In genomic region chr14:52008321-52009203, GRCm38 (mm10) we compare ENCODE assay signal across 8 mouse cellular contexts. TPM values are rescaled to one million over a fixed set of nuclear protein-coding genes. Genes with fewer than 3 reads are reported as not detected.
DNase-seq lines count a peak whose midpoint lies in the region; ATAC-seq and TF ChIP-seq lines count a peak whose summit lies in the region.

No protein-coding gene starts in this region.

- ATAC-seq in forebrain, embryonic 12.5 days (ENCODE audit: low FRiP score) = peak; percentile 18
- peak; percentile 57 for ATAC-seq in heart, embryonic 16.5 days (replicated peaks; ENCODE audit: extremely low read depth, insufficient read depth, low FRiP score)
- peak; percentile 83 for ATAC-seq in liver, embryonic 16.5 days (ENCODE audit: low read depth)
- ATAC-seq in neural tube, embryonic 13.5 days (ENCODE audit: low read depth) = peak; percentile 2; the same call in 1 of the 2 replicates
- ATAC-seq in stomach, postnatal 0 days (ENCODE audit: low FRiP score, low TSS enrichment) = peak; percentile 84

- WGBS in forebrain, embryonic 12.5 days = 50% methylated on average over 37 of the region's 38 CpGs
- WGBS in heart, embryonic 16.5 days = 52% methylated on average over 38 of the region's 38 CpGs
- 48% methylated on average over 38 of the region's 38 CpGs for WGBS in liver, embryonic 16.5 days (ENCODE audit: insufficient replicate concordance)
- WGBS in neural tube, embryonic 13.5 days = 55% methylated on average over 38 of the region's 38 CpGs
- WGBS in stomach, postnatal 0 days = 57% methylated on average over 38 of the region's 38 CpGs

- H3K4me3 ChIP-seq in CH12.LX (replicated peaks in 1 of 3; ENCODE audit: low read depth in 2 of 3, low read length in 2 of 3, poor library complexity in 1 of 3) = no peak overlapping the region
- H3K4me3 ChIP-seq in forebrain, embryonic 12.5 days (replicated peaks) = peak overlapping the region; percentile 47
- peak overlapping the region; percentile 22; the same call in 1 of the 2 replicates for H3K4me3 ChIP-seq in heart, embryonic 16.5 days (ENCODE audit: low read length)
- H3K4me3 ChIP-seq in liver, embryonic 16.5 days (ENCODE audit: low read depth, low read length) = no peak overlapping the region
- H3K4me3 ChIP-seq in neural tube, embryonic 13.5 days = peak overlapping the region; percentile 37
- H3K4me3 ChIP-seq in stomach, postnatal 0 days (ENCODE audit: low read depth, low read length) = no peak overlapping the region

- H3K79me2 ChIP-seq in CH12.LX (replicated peaks; ENCODE audit: control insufficient read depth, extremely low read depth, insufficient read depth, poor library complexity, severe bottlenecking) = no peaks in the 10 kb centered on the region

- peak; percentile 75 to 100 for TF ChIP-seq CTCF in CH12.LX (conservative IDR thresholded peaks at IDR 0.05 in 1 of 2, IDR thresholded peaks at IDR 0.05 in 1 of 2; ENCODE audit: low read depth in 2 of 2, low read length in 2 of 2)
- TF ChIP-seq CTCF in stomach, postnatal 0 days (IDR thresholded peaks at IDR 0.05; ENCODE audit: low read depth) = peak; percentile 100

- peaks cover 21 to 51% of the 10 kb centered on the region in 2 experiments for H3K36me3 ChIP-seq in CH12.LX (replicated peaks in 1 of 2; ENCODE audit: control insufficient read depth in 1 of 2, insufficient read depth in 1 of 2, low read length in 1 of 2)
- H3K36me3 ChIP-seq in forebrain, embryonic 12.5 days (replicated peaks) = peaks cover 49% of the 10 kb centered on the region
- peaks cover 32% of the 10 kb centered on the region for H3K36me3 ChIP-seq in heart, embryonic 16.5 days (ENCODE audit: control insufficient read depth, insufficient read depth)
- H3K36me3 ChIP-seq in liver, embryonic 16.5 days (ENCODE audit: control insufficient read depth, insufficient read depth) = peaks cover 15% of the 10 kb centered on the region
- H3K36me3 ChIP-seq in neural tube, embryonic 13.5 days = peaks cover 52% of the 10 kb centered on the region
- H3K36me3 ChIP-seq in stomach, postnatal 0 days (ENCODE audit: control insufficient read depth, insufficient read depth, low read length) = peaks cover 9% of the 10 kb centered on the region; the same call in 1 of the 2 replicates

- TF ChIP-seq RAD21 in CH12.LX (IDR thresholded peaks at IDR 0.05; ENCODE audit: low read depth, low read length) = peak; percentile 88

- peaks cover 6 to 37% of the 10 kb centered on the region in 2 experiments for H3K4me1 ChIP-seq in CH12.LX (ENCODE audit: control insufficient read depth in 1 of 2, insufficient read depth in 2 of 2)
- peaks cover 92% of the 10 kb centered on the region for H3K4me1 ChIP-seq in forebrain, embryonic 12.5 days
- peaks cover 57% of the 10 kb centered on the region for H3K4me1 ChIP-seq in heart, embryonic 16.5 days (ENCODE audit: control insufficient read depth, insufficient read depth, low read length)
- H3K4me1 ChIP-seq in liver, embryonic 16.5 days (ENCODE audit: control insufficient read depth, low read depth, low read length) = peaks cover 2% of the 10 kb centered on the region; the same call in 1 of the 2 replicates
- H3K4me1 ChIP-seq in neural tube, embryonic 13.5 days (replicated peaks) = peaks cover 93% of the 10 kb centered on the region
- no peaks in the 10 kb centered on the region for H3K4me1 ChIP-seq in stomach, postnatal 0 days (replicated peaks; ENCODE audit: control insufficient read depth, insufficient read depth)

- in situ Hi-C loops in CH12.LX (cut with MboI; ENCODE audit: low pct_ligation_motif_present, low pct_unique_long_range_greater_than_20kb, low sequenced_read_pairs) = no loop called here

- no peak overlapping the region for H3K27ac ChIP-seq in CH12.LX (ENCODE audit: insufficient read depth, low read depth)
- peak overlapping the region; percentile 99 for H3K27ac ChIP-seq in forebrain, embryonic 12.5 days
- peak overlapping the region; percentile 49; the same call in 1 of the 2 replicates for H3K27ac ChIP-seq in heart, embryonic 16.5 days (ENCODE audit: low read length)
- H3K27ac ChIP-seq in liver, embryonic 16.5 days (ENCODE audit: low read length) = no peak overlapping the region
- peak overlapping the region; percentile 98; the same call in 1 of the 2 replicates for H3K27ac ChIP-seq in neural tube, embryonic 13.5 days (replicated peaks)
- no peak overlapping the region for H3K27ac ChIP-seq in stomach, postnatal 0 days (replicated peaks)

- DNase-seq in CH12.LX (ENCODE audit: extremely low read depth) = peak; percentile 87
- peak; percentile 81 for DNase-seq in c-Kit-positive CD71-positive TER-119-positive erythroid progenitor cells, embryonic 14.5 days (ENCODE audit: low spot score)
- DNase-seq in kidney, postnatal 25 days = peak; percentile 92 to 94
- peak; percentile 94 for DNase-seq in stomach, postnatal 0 days (ENCODE audit: low spot score)

- no peak overlapping the region for H3K4me2 ChIP-seq in CH12.LX (ENCODE audit: insufficient read depth, low read depth, poor library complexity, severe bottlenecking)
- H3K4me2 ChIP-seq in forebrain, embryonic 12.5 days = peak overlapping the region; percentile 83
- no peak overlapping the region for H3K4me2 ChIP-seq in heart, embryonic 16.5 days (ENCODE audit: low read depth, low read length)
- no peak overlapping the region for H3K4me2 ChIP-seq in liver, embryonic 16.5 days (ENCODE audit: low read depth, low read length)
- H3K4me2 ChIP-seq in neural tube, embryonic 13.5 days = peak overlapping the region; percentile 72
- H3K4me2 ChIP-seq in stomach, postnatal 0 days (replicated peaks; ENCODE audit: low read depth) = no peak overlapping the region

- TF ChIP-seq EP300 in CH12.LX (IDR thresholded peaks at IDR 0.05; ENCODE audit: low read length) = no peak
- TF ChIP-seq EP300 in stomach, postnatal 0 days (optimal IDR thresholded peaks at IDR 0.05) = no peak

- H3K9me3 ChIP-seq in CH12.LX (replicated peaks; ENCODE audit: low read length) = no peaks in the 10 kb centered on the region
- H3K9me3 ChIP-seq in forebrain, embryonic 12.5 days = no peaks in the 10 kb centered on the region
- no peaks in the 10 kb centered on the region for H3K9me3 ChIP-seq in heart, embryonic 16.5 days (replicated peaks; ENCODE audit: control insufficient read depth, low read length)
- H3K9me3 ChIP-seq in liver, embryonic 16.5 days (replicated peaks; ENCODE audit: control insufficient read depth, low read length) = no peaks in the 10 kb centered on the region
- no peaks in the 10 kb centered on the region for H3K9me3 ChIP-seq in neural tube, embryonic 13.5 days
- no peaks in the 10 kb centered on the region for H3K9me3 ChIP-seq in stomach, postnatal 0 days (ENCODE audit: control insufficient read depth, low read length)

- H3K27me3 ChIP-seq in CH12.LX (replicated peaks) = no peaks in the 10 kb centered on the region
- no peaks in the 10 kb centered on the region for H3K27me3 ChIP-seq in forebrain, embryonic 12.5 days
- no peaks in the 10 kb centered on the region for H3K27me3 ChIP-seq in heart, embryonic 16.5 days (ENCODE audit: control insufficient read depth, insufficient read depth, low read length)
- no peaks in the 10 kb centered on the region for H3K27me3 ChIP-seq in liver, embryonic 16.5 days (ENCODE audit: control insufficient read depth, insufficient read depth, low read depth, low read length)
- no peaks in the 10 kb centered on the region for H3K27me3 ChIP-seq in neural tube, embryonic 13.5 days
- no peaks in the 10 kb centered on the region for H3K27me3 ChIP-seq in stomach, postnatal 0 days (ENCODE audit: control insufficient read depth, insufficient read depth, low read length)

- dilution Hi-C loops in CH12.LX (cut with MboI; ENCODE audit: extremely low pct_ligation_motif_present, extremely low pct_unique_long_range_greater_than_20kb, low sequenced_read_pairs) = no loop called here

- no peak overlapping the region for H3K9ac ChIP-seq in CH12.LX (ENCODE audit: insufficient read depth, low read depth)
- H3K9ac ChIP-seq in forebrain, embryonic 12.5 days = peak overlapping the region; percentile 98
- H3K9ac ChIP-seq in heart, embryonic 16.5 days (ENCODE audit: low read length) = peak overlapping the region; percentile 27; the same call in 1 of the 2 replicates
- H3K9ac ChIP-seq in liver, embryonic 16.5 days (ENCODE audit: low read depth, low read length) = no peak overlapping the region
- peak overlapping the region; percentile 62 for H3K9ac ChIP-seq in neural tube, embryonic 13.5 days
- no peak overlapping the region for H3K9ac ChIP-seq in stomach, postnatal 0 days (ENCODE audit: low read length)

- no peak for TF ChIP-seq POLR2A in CH12.LX (IDR thresholded peaks at IDR 0.05; ENCODE audit: low read depth, low read length)

RNA-seq across cellular contexts. Expression of gene Tmem253, which starts 6.9 kb away (rescaled TPM):
- total RNA-seq in CH12.LX (2012; rRNA removed) = 0.64 and 0.71 TPM in 2 replicates
- not detected in 2 replicates for total RNA-seq in CH12.LX (2014; rRNA removed)
- 1.9 and 2.6 TPM in 2 replicates for polyA plus RNA-seq in CH12.LX (2012; ENCODE audit: insufficient read length, low read depth)
- polyA plus RNA-seq in forebrain, embryonic 12.5 days (2016; fragmentation: Nextera tagmentation; extraction: Ambion mirVana) = 1.1 TPM in 2 replicates
- 0.67 and 1.3 TPM in 2 replicates for polyA plus RNA-seq in heart, embryonic 16.5 days (2015; fragmentation: Nextera tagmentation; extraction: Ambion mirVana)
- 0.15 and 0.28 TPM in 2 replicates for polyA plus RNA-seq in liver, embryonic 16.5 days (2015; fragmentation: Nextera tagmentation; extraction: Ambion mirVana)
- not detected in 2 replicates for polyA plus RNA-seq in neural tube, embryonic 13.5 days (2015; fragmentation: Nextera tagmentation; extraction: Ambion mirVana)
- 4.6 and 4.9 TPM in 2 replicates for polyA plus RNA-seq in stomach, postnatal 0 days (2015; fragmentation: Nextera tagmentation; extraction: Ambion mirVana)

RNA-seq across cellular contexts. Expression of gene Zfp219, which starts 12.0 kb away (rescaled TPM):
- total RNA-seq in CH12.LX (2012; rRNA removed) = 17.5 and 20.0 TPM in 2 replicates
- 11.5 and 15.8 TPM in 2 replicates for total RNA-seq in CH12.LX (2014; rRNA removed)
- 19.3 and 20.8 TPM in 2 replicates for polyA plus RNA-seq in CH12.LX (2012; ENCODE audit: insufficient read length, low read depth)
- polyA plus RNA-seq in forebrain, embryonic 12.5 days (2016; fragmentation: Nextera tagmentation; extraction: Ambion mirVana) = 97.1 and 101 TPM in 2 replicates
- 18.7 and 19.7 TPM in 2 replicates for polyA plus RNA-seq in heart, embryonic 16.5 days (2015; fragmentation: Nextera tagmentation; extraction: Ambion mirVana)
- 7.4 and 8.9 TPM in 2 replicates for polyA plus RNA-seq in liver, embryonic 16.5 days (2015; fragmentation: Nextera tagmentation; extraction: Ambion mirVana)
- polyA plus RNA-seq in neural tube, embryonic 13.5 days (2015; fragmentation: Nextera tagmentation; extraction: Ambion mirVana) = 32.3 and 32.5 TPM in 2 replicates
- polyA plus RNA-seq in stomach, postnatal 0 days (2015; fragmentation: Nextera tagmentation; extraction: Ambion mirVana) = 18.1 and 18.5 TPM in 2 replicates

RNA-seq across cellular contexts. Expression of gene Arhgef40, which starts 24.0 kb away (rescaled TPM):
- total RNA-seq in CH12.LX (2012; rRNA removed) = 3.8 and 8.9 TPM in 2 replicates
- 0.62 and 0.85 TPM in 2 replicates for total RNA-seq in CH12.LX (2014; rRNA removed)
- 1.1 and 2.2 TPM in 2 replicates for polyA plus RNA-seq in CH12.LX (2012; ENCODE audit: insufficient read length, low read depth)
- polyA plus RNA-seq in forebrain, embryonic 12.5 days (2016; fragmentation: Nextera tagmentation; extraction: Ambion mirVana) = 116 and 117 TPM in 2 replicates
- 45.8 and 65.1 TPM in 2 replicates for polyA plus RNA-seq in heart, embryonic 16.5 days (2015; fragmentation: Nextera tagmentation; extraction: Ambion mirVana)
- 12.5 and 14.6 TPM in 2 replicates for polyA plus RNA-seq in liver, embryonic 16.5 days (2015; fragmentation: Nextera tagmentation; extraction: Ambion mirVana)
- polyA plus RNA-seq in neural tube, embryonic 13.5 days (2015; fragmentation: Nextera tagmentation; extraction: Ambion mirVana) = 69.0 and 72.9 TPM in 2 replicates
- polyA plus RNA-seq in stomach, postnatal 0 days (2015; fragmentation: Nextera tagmentation; extraction: Ambion mirVana) = 32.9 and 36.4 TPM in 2 replicates

RNA-seq across cellular contexts. Expression of gene Olfr221, which starts 33.7 kb away (rescaled TPM):
- total RNA-seq in CH12.LX (2012; rRNA removed) (not detected in 2 replicates), CH12.LX (2014; rRNA removed) (not detected in 2 replicates)
- not detected in 2 replicates for polyA plus RNA-seq in CH12.LX (2012; ENCODE audit: insufficient read length, low read depth)
- polyA plus RNA-seq in forebrain, embryonic 12.5 days (2016; fragmentation: Nextera tagmentation; extraction: Ambion mirVana) = not detected in 2 replicates
- not detected in 2 replicates for polyA plus RNA-seq in heart, embryonic 16.5 days (2015; fragmentation: Nextera tagmentation; extraction: Ambion mirVana)
- polyA plus RNA-seq in liver, embryonic 16.5 days (2015; fragmentation: Nextera tagmentation; extraction: Ambion mirVana) = not detected in 2 replicates
- not detected in 2 replicates for polyA plus RNA-seq in neural tube, embryonic 13.5 days (2015; fragmentation: Nextera tagmentation; extraction: Ambion mirVana)
- polyA plus RNA-seq in stomach, postnatal 0 days (2015; fragmentation: Nextera tagmentation; extraction: Ambion mirVana) = not detected in 2 replicates

Comparison
In these comparisons a context has a peak if more than half of its experiments do, and no peak if none do; other contexts are left out.
1. H3K27ac ChIP-seq: peak in forebrain, embryonic 12.5 days (single experiment), heart, embryonic 16.5 days (single experiment) and neural tube, embryonic 13.5 days (single experiment); none in CH12.LX (single experiment), liver, embryonic 16.5 days (single experiment) and stomach, postnatal 0 days (single experiment).
2. H3K4me2 ChIP-seq: peak in forebrain, embryonic 12.5 days (single experiment) and neural tube, embryonic 13.5 days (single experiment); none in CH12.LX (single experiment), heart, embryonic 16.5 days (single experiment), liver, embryonic 16.5 days (single experiment) and stomach, postnatal 0 days (single experiment).
3. H3K4me3 ChIP-seq: peak in forebrain, embryonic 12.5 days (single experiment), heart, embryonic 16.5 days (single experiment) and neural tube, embryonic 13.5 days (single experiment); none in CH12.LX (0 of 3), liver, embryonic 16.5 days (single experiment) and stomach, postnatal 0 days (single experiment).
4. H3K9ac ChIP-seq: peak in forebrain, embryonic 12.5 days (single experiment), heart, embryonic 16.5 days (single experiment) and neural tube, embryonic 13.5 days (single experiment); none in CH12.LX (single experiment), liver, embryonic 16.5 days (single experiment) and stomach, postnatal 0 days (single experiment).
5. ATAC-seq: peak in every context shown above with its lines; median percentile 84 in stomach, postnatal 0 days; 83 in liver, embryonic 16.5 days; 57 in heart, embryonic 16.5 days; 18 in forebrain, embryonic 12.5 days; 2 in neural tube, embryonic 13.5 days.
6. Peak in every context shown above with its lines, with median percentiles within 50 percentile points of each other: DNase-seq.